Mouse (Mus musculus): ENCODE measurements at regions not wholly inside any gene's neighbourhood (a gene's known extent, or its start where the extent isn't known, plus 50 kb on each side); places are given as distances from the start of the nearest gene placed in this dataset.
"Not testable (repeated sequence)": the region's sequence is repeated elsewhere in the genome, so short reads cannot be mapped to it uniquely, and the experiment has no call there.

- no peak for DNase-seq (ENCODE audit: extremely low spot score in 1 of 2, low spot score in 2 of 2)
- intact Hi-C loops (cut with DNase I) = loop anchor here (2.0 kb wide), 1 partner anchor 438 kb away; no protein-coding TSS in a partner anchor
Measured at GRCm38 (mm10) chr1:43300676-43301075, 103.9 kb upstream of the Fhl2 start.

- no peak for DNase-seq (ENCODE audit: extremely low spot score in 1 of 2, low spot score in 2 of 2)
- intact Hi-C loops (cut with DNase I) = loop anchor here (2.0 kb wide), 1 partner anchor 437 kb away; no protein-coding TSS in a partner anchor
Measured at GRCm38 (mm10) chr1:43301866-43302571, 105.2 kb upstream of the Fhl2 start.

- DNase-seq (ENCODE audit: extremely low spot score in 1 of 2, low spot score in 2 of 2) = no peak
- intact Hi-C loops (cut with DNase I) = no loop called here
Measured at GRCm38 (mm10) chr1:43302657-43303056, 105.9 kb upstream of the Fhl2 start.

- intact Hi-C loops (cut with DNase I) = no loop called here
- DNase-seq (ENCODE audit: extremely low spot score in 1 of 2, low spot score in 2 of 2) = no peak
Measured at GRCm38 (mm10) chr1:43305349-43306278, 108.8 kb upstream of the Fhl2 start.

GRCm38 (mm10) chr1:43310711-43311695 lies 114.2 kb upstream of the Fhl2 start:
- peak in 1 of 2 experiments; percentile 41 for DNase-seq (ENCODE audit: extremely low spot score in 1 of 2, low spot score in 2 of 2)
- intact Hi-C loops (cut with DNase I) = no loop called here

GRCm38 (mm10) chr1:43316331-43316730 lies 119.5 kb upstream of the Fhl2 start:
- DNase-seq (ENCODE audit: extremely low spot score in 1 of 2, low spot score in 2 of 2); intact Hi-C loops (cut with DNase I): not testable (repeated sequence)

GRCm38 (mm10) chr1:43317076-43317871 lies 120.5 kb upstream of the Fhl2 start:
- intact Hi-C loops (cut with DNase I) = no loop called here
- DNase-seq (ENCODE audit: extremely low spot score in 1 of 2, low spot score in 2 of 2) = peak in 1 of 2 experiments; percentile 31

GRCm38 (mm10) chr1:43333488-43333887 lies 110.9 kb upstream of the Nck2 start:
- DNase-seq (ENCODE audit: extremely low spot score in 1 of 2, low spot score in 2 of 2); intact Hi-C loops (cut with DNase I): not testable (repeated sequence)

- DNase-seq (ENCODE audit: extremely low spot score in 1 of 2, low spot score in 2 of 2) = peak in 1 of 2 experiments; percentile 84
- intact Hi-C loops (cut with DNase I) = no loop called here
Measured at GRCm38 (mm10) chr1:43337168-43337784, 107.1 kb upstream of the Nck2 start.

- DNase-seq (ENCODE audit: extremely low spot score in 1 of 2, low spot score in 2 of 2) = no peak
- intact Hi-C loops (cut with DNase I) = no loop called here
Measured at GRCm38 (mm10) chr1:43338096-43338915, 106.1 kb upstream of the Nck2 start.

- DNase-seq (ENCODE audit: extremely low spot score in 1 of 2, low spot score in 2 of 2) = no peak
- intact Hi-C loops (cut with DNase I) = no loop called here
Measured at GRCm38 (mm10) chr1:43342848-43343247, 101.5 kb upstream of the Nck2 start.

GRCm38 (mm10) chr1:43343410-43343809 lies 101.0 kb upstream of the Nck2 start:
- intact Hi-C loops (cut with DNase I) = no loop called here

GRCm38 (mm10) chr1:43344001-43344400 lies 100.4 kb upstream of the Nck2 start:
- no peak for DNase-seq (ENCODE audit: extremely low spot score in 1 of 2, low spot score in 2 of 2)
- intact Hi-C loops (cut with DNase I) = no loop called here

More at GRCm38 (mm10) chr1:43343410-43343809, 101.0 kb upstream of the Nck2 start:
- DNase-seq (ENCODE audit: extremely low spot score in 1 of 2, low spot score in 2 of 2) = no peak

- intact Hi-C loops (cut with DNase I) = no loop called here
- no peak for DNase-seq (ENCODE audit: extremely low spot score in 1 of 2, low spot score in 2 of 2)
Measured at GRCm38 (mm10) chr1:43347152-43347551, 97.2 kb upstream of the Nck2 start.

GRCm38 (mm10) chr1:43349966-43350365 lies 94.4 kb upstream of the Nck2 start:
- intact Hi-C loops (cut with DNase I) = no loop called here
- DNase-seq (ENCODE audit: extremely low spot score in 1 of 2, low spot score in 2 of 2) = no peak

- peak; percentile 50 to 71 for DNase-seq (ENCODE audit: extremely low spot score in 1 of 2, low spot score in 2 of 2)
- intact Hi-C loops (cut with DNase I) = no loop called here
Measured at GRCm38 (mm10) chr1:43358191-43358590, 86.2 kb upstream of the Nck2 start.

- intact Hi-C loops (cut with DNase I) = no loop called here
- DNase-seq (ENCODE audit: extremely low spot score in 1 of 2, low spot score in 2 of 2) = no peak
Measured at GRCm38 (mm10) chr1:43359662-43360061, 84.7 kb upstream of the Nck2 start.
